Mouse (Mus musculus) lung, adult 2 months (tissue): ENCODE results near the gene Eaf2.

Experiments used
- CTCF ChIP-seq: fragments of 200-500 bp; IDR thresholded peaks from 2 replicates; pipeline ENCODE4 v1.5.1; 2011; ENCODE audit warnings: mild to moderate bottlenecking, low read length, control low read depth; ENCODE audit not compliant: insufficient read depth
- POLR2A ChIP-seq: fragments of 200-500 bp; IDR thresholded peaks from 2 replicates; pipeline ENCODE4 v1.6.1; 2011; ENCODE audit warnings: low read depth, mild to moderate bottlenecking, control low read depth, low read length, borderline replicate concordance; ENCODE audit errors: extremely low read depth

- TF ChIP-seq POLR2A (no peak), CTCF (no peak)
These were observed 11.1 kb upstream of the Eaf2 start for GRCm38 (mm10) chr16:36885912-36886311.
